Mouse (Mus musculus): Measurements from ENCODE around the gene St3gal4. TPM values are rescaled to one million over a fixed set of nuclear protein-coding genes. Genes with fewer than 3 reads are reported as not detected.

Gene St3gal4
- total and polyA plus RNA-seq, 2 experiments from 2014 or later, result 19.6 to 29.8 TPM

DNA sequence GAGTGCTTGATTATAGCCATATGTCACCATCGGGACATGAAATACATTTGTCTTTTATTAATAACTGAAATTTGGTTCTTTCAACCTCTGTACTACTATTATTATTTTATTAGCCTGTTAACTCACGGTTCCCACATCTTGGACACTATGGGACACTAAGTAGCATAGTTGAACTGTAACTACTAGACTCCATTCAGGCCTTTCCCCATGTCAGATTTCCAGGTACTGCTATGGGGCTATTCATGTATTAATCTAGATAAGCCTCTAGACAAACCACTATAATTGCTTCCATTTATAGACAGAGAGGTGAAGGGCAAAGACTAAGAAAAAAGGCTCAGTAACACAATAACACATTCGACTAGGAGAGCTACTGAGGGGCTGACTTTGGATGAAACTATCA lies 25.7 kb downstream of the St3gal4 start:
- H3K27me3 ChIP-seq (ENCODE audit: insufficient read depth, low read length), result no peaks in the 10 kb centered on the region
- H3K4me1 ChIP-seq (ENCODE audit: insufficient read depth, low read length), result no peaks in the 10 kb centered on the region
- no peak for TF ChIP-seq CTCF (IDR thresholded peaks at IDR 0.05)
- H3K4me3 ChIP-seq (ENCODE audit: low read depth, low read length), result no peak overlapping the region
- ATAC-seq (ENCODE audit: low FRiP score), result no peak
- WGBS, result 96% methylated on average over 3 of the region's 3 CpGs
- no peaks in the 10 kb centered on the region for H3K9me3 ChIP-seq (ENCODE audit: low read length)
- no peaks in the 10 kb centered on the region for H3K36me3 ChIP-seq (ENCODE audit: insufficient read depth, low read length)
- H3K4me2 ChIP-seq (ENCODE audit: low read depth, low read length, poor library complexity, severe bottlenecking), result no peak overlapping the region
- H3K9ac ChIP-seq (replicated peaks; ENCODE audit: low read length, poor library complexity, severe bottlenecking), result no peak overlapping the region
- no peak for DNase-seq (ENCODE audit: low spot score)
- no peak overlapping the region for H3K27ac ChIP-seq (ENCODE audit: low read depth, low read length)

DNA sequence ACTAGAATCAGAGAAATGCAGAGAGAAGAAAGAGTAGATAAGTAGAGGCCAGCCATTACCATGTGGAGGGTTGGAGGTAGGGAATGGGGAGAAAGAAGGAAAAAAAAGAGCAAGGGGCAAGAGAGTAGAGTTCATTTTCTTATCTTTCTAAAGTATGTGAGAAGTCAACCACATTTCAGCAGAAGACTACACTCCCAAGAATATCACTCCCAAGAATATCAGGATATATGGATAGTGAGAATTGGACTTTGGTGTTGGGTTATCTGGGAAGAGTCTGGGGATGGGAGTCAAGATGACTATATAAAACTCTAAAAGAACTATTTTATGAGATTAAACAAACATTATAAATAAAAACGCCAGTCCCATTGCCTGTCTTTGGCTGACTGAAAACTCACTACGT lies 26.2 kb downstream of the St3gal4 start:
- Histone ChIP-seq H3K27ac (ENCODE audit: low read depth, low read length) (no peak overlapping the region), H3K4me3 (ENCODE audit: low read depth, low read length) (no peak overlapping the region), H3K36me3 (ENCODE audit: insufficient read depth, low read length) (no peaks in the 10 kb centered on the region), H3K9ac (replicated peaks; ENCODE audit: low read length, poor library complexity, severe bottlenecking) (no peak overlapping the region), H3K4me2 (ENCODE audit: low read depth, low read length, poor library complexity, severe bottlenecking) (no peak overlapping the region), H3K27me3 (ENCODE audit: insufficient read depth, low read length) (no peaks in the 10 kb centered on the region), H3K4me1 (ENCODE audit: insufficient read depth, low read length) (no peaks in the 10 kb centered on the region), H3K9me3 (ENCODE audit: low read length) (no peaks in the 10 kb centered on the region)
- no peak for ATAC-seq (ENCODE audit: low FRiP score)
- WGBS, result 94% methylated on average over 2 of the region's 2 CpGs
- no peak for DNase-seq (ENCODE audit: low spot score)
- TF ChIP-seq CTCF (IDR thresholded peaks at IDR 0.05), result no peak

DNA sequence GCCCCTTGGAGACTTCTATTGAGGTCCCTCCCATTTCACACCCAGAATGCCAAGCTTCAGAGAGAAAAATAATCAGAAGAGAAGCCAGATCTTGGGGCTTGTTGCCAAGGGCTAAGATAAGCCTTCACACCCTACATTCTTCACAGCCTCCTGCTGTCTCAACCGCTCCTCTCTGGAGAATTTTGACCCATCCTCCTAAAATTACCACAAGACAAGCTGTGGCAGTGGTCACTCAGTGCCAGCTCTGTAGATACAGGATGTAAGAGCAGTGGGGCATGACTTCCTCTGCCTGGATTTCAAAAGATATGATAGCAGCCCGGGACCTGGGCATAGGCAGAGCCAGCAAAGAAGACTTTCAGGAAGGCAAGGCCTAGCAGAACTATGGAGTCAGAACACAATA lies 57.6 kb downstream of the St3gal4 start:
- Histone ChIP-seq H3K4me1 (ENCODE audit: insufficient read depth, low read length) (no peaks in the 10 kb centered on the region), H3K4me2 (ENCODE audit: low read depth, low read length, poor library complexity, severe bottlenecking) (no peak overlapping the region), H3K27ac (ENCODE audit: low read depth, low read length) (no peak overlapping the region), H3K9me3 (ENCODE audit: low read length) (no peaks in the 10 kb centered on the region), H3K36me3 (ENCODE audit: insufficient read depth, low read length) (no peaks in the 10 kb centered on the region), H3K4me3 (ENCODE audit: low read depth, low read length) (no peak overlapping the region), H3K9ac (replicated peaks; ENCODE audit: low read length, poor library complexity, severe bottlenecking) (no peak overlapping the region), H3K27me3 (ENCODE audit: insufficient read depth, low read length) (no peaks in the 10 kb centered on the region)
- ATAC-seq (ENCODE audit: low FRiP score) (no peak), DNase-seq (ENCODE audit: low spot score) (no peak)
- 72% methylated on average over 2 of the region's 2 CpGs for WGBS
- no peak for TF ChIP-seq CTCF (IDR thresholded peaks at IDR 0.05)

DNA sequence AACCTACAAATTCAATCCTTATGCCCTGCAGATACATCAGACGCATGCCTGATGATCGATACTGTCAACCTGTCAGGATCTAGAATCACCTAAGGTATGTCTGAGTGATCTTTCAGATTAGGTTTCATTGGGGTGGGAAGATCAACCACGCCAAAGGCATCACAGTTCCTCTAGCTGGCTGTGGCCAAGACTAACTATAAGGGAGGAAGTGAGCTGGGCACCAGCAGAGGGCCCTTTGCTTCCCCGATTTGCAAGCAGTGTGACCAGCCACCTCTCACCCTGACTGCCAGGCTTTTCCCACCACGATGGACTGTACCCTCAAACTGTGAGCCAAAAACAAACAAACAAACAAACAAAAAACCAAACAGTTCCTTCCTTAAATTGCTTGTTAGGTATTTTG lies 59.2 kb downstream of the St3gal4 start:
- no peak overlapping the region for H3K4me3 ChIP-seq (ENCODE audit: low read depth, low read length)
- no peaks in the 10 kb centered on the region for H3K36me3 ChIP-seq (ENCODE audit: insufficient read depth, low read length)
- 90% methylated on average over 5 of the region's 5 CpGs for WGBS
- DNase-seq (ENCODE audit: low spot score) (no peak), ATAC-seq (ENCODE audit: low FRiP score) (no peak)
- no peaks in the 10 kb centered on the region for H3K4me1 ChIP-seq (ENCODE audit: insufficient read depth, low read length)
- no peak overlapping the region for H3K27ac ChIP-seq (ENCODE audit: low read depth, low read length)
- TF ChIP-seq CTCF (IDR thresholded peaks at IDR 0.05), result no peak
- no peak overlapping the region for H3K9ac ChIP-seq (replicated peaks; ENCODE audit: low read length, poor library complexity, severe bottlenecking)
- H3K9me3 ChIP-seq (ENCODE audit: low read length), result no peaks in the 10 kb centered on the region
- no peak overlapping the region for H3K4me2 ChIP-seq (ENCODE audit: low read depth, low read length, poor library complexity, severe bottlenecking)
- no peaks in the 10 kb centered on the region for H3K27me3 ChIP-seq (ENCODE audit: insufficient read depth, low read length)

DNA sequence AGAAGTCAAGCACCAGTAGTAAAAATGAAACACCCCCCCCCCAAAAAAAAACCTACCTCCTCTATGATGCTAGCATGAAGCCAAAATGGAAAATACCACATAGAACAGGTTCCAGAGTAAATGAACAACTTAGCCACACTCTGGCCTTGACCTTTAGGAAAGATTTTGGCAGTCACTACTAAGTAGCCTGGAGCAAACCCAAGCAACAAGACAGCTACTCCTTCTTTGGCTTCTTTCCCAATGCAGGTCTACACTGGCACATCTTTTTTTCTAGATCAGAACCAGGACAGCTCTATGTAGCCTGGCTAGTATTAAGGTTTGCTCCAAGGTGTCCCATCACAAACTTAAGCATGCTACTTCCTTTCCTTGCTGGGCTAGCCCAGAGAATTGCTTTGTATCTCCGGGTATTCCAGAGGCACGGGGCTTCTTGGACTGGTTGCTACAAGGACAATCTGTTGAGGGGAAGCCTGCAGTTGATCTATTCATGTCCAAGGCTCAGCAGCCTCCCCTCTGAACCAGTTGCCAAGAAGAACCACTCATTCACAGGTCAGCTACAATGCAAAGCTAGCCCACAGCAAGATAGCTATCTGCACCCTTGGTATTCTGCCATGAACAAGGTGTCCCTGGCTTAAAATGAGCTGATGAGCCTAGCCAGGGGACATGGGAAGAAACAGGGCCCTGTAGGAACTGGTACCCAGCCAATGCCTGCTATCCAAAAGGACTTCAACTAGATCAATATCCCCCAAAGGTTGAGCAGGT lies 60.3 kb downstream of the St3gal4 start:
- Histone ChIP-seq H3K9me3 (ENCODE audit: low read length) (no peaks in the 10 kb centered on the region), H3K27ac (ENCODE audit: low read depth, low read length) (no peak overlapping the region), H3K4me3 (ENCODE audit: low read depth, low read length) (no peak overlapping the region), H3K9ac (replicated peaks; ENCODE audit: low read length, poor library complexity, severe bottlenecking) (no peak overlapping the region), H3K36me3 (ENCODE audit: insufficient read depth, low read length) (no peaks in the 10 kb centered on the region), H3K4me1 (ENCODE audit: insufficient read depth, low read length) (no peaks in the 10 kb centered on the region; the same call in 1 of the 2 replicates), H3K27me3 (ENCODE audit: insufficient read depth, low read length) (no peaks in the 10 kb centered on the region), H3K4me2 (ENCODE audit: low read depth, low read length, poor library complexity, severe bottlenecking) (no peak overlapping the region)
- ATAC-seq (ENCODE audit: low FRiP score) (no peak), DNase-seq (ENCODE audit: low spot score) (no peak)
- TF ChIP-seq CTCF (IDR thresholded peaks at IDR 0.05), result no peak
- WGBS, result 87% methylated on average over 2 of the region's 2 CpGs

DNA sequence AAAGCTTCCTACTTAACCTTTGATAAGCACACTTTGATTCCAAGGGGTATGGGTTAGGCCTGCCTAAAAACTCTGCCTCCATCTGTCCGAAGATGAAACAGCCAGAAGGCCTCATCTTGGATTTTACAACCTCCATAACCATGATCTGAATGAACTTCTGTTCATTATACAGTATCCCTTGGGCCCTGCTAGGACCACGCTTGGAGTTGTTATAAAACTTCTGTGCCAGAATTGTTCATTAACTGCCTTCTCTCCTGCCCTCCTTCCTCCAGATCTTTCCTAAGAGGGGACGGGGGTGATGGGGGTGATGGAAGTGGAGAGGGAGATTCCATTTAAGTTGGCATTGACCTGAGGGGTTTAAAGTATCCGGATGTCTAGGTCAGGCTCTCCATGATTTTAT lies 60.9 kb downstream of the St3gal4 start:
- Histone ChIP-seq H3K4me2 (ENCODE audit: low read depth, low read length, poor library complexity, severe bottlenecking) (no peak overlapping the region), H3K27ac (ENCODE audit: low read depth, low read length) (no peak overlapping the region), H3K4me3 (ENCODE audit: low read depth, low read length) (no peak overlapping the region), H3K9ac (replicated peaks; ENCODE audit: low read length, poor library complexity, severe bottlenecking) (no peak overlapping the region), H3K9me3 (ENCODE audit: low read length) (no peaks in the 10 kb centered on the region), H3K4me1 (ENCODE audit: insufficient read depth, low read length) (no peaks in the 10 kb centered on the region; the same call in 1 of the 2 replicates), H3K27me3 (ENCODE audit: insufficient read depth, low read length) (no peaks in the 10 kb centered on the region), H3K36me3 (ENCODE audit: insufficient read depth, low read length) (no peaks in the 10 kb centered on the region)
- WGBS, result 91% methylated on average over 4 of the region's 4 CpGs
- DNase-seq (ENCODE audit: low spot score) (no peak), ATAC-seq (ENCODE audit: low FRiP score) (no peak)
- TF ChIP-seq CTCF (IDR thresholded peaks at IDR 0.05), result no peak
